Mouse (Mus musculus) lung, adult 2 months (tissue): ENCODE results near the gene Dnajc4.

Experiments used
- CTCF ChIP-seq: fragments of 200-500 bp; IDR thresholded peaks from 2 replicates; pipeline ENCODE4 v1.5.1; 2011; ENCODE audit warnings: mild to moderate bottlenecking, low read length, control low read depth; ENCODE audit not compliant: insufficient read depth
- POLR2A ChIP-seq: fragments of 200-500 bp; IDR thresholded peaks from 2 replicates; pipeline ENCODE4 v1.6.1; 2011; ENCODE audit warnings: low read depth, mild to moderate bottlenecking, control low read depth, low read length, borderline replicate concordance; ENCODE audit errors: extremely low read depth

DNA sequence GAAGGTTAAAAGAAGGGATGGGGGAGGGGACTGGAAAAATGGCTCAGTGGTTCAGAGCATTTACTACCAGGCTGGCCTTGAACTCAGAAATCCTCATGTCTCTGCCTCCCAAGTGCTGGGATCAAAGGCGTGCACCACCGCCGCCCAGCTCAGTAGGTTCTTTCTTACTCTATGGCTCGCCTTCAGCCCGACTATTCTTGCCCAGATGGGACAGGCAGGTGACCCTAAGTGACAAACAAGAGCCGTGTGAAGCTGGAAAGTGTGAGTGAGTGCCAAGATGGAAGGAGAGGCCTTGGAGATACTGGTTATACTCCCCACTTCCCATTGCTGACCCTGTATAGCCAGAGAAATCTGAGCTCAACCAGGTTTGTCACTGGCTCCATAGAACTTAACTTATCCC, 48.7 kb downstream of the Dnajc4 start:
- TF ChIP-seq POLR2A (no peak), CTCF (no peak)
